Mouse (Mus musculus): Measurements from ENCODE around the gene Taf5. TPM values are rescaled to one million over a fixed set of nuclear protein-coding genes. Genes with fewer than 3 reads are reported as not detected.

The Taf5 gene
- total RNA-seq, 2 experiments from 2014 or later = 5.1 to 5.6 TPM

DNA sequence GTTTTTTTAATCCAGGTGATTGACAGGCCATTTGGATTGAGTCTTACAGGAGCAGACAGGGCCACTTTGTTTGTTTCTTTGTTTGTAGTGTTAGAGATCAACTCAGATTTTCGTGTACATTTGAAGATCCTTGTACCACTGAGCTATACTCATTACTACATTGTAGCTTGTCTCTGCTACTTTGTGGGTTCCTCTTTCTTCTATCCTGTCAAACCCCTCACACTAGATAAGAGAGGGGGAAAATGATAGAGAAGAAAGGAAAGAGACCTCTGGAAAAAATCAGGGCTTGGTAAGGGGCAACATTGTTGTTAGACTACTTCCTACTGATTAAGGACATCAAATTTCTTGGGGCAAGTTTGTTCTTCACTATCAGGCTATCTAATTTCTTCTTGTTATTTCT, 9.9 kb upstream of the Taf5 start:
- DNase-seq (ENCODE audit: low spot score in 2 of 2) = no peak

GRCm38 (mm10) chr19:47065860-47066259, 1.7 kb upstream of the Taf5 start:
- no peak for DNase-seq (ENCODE audit: low spot score in 2 of 2)

DNA sequence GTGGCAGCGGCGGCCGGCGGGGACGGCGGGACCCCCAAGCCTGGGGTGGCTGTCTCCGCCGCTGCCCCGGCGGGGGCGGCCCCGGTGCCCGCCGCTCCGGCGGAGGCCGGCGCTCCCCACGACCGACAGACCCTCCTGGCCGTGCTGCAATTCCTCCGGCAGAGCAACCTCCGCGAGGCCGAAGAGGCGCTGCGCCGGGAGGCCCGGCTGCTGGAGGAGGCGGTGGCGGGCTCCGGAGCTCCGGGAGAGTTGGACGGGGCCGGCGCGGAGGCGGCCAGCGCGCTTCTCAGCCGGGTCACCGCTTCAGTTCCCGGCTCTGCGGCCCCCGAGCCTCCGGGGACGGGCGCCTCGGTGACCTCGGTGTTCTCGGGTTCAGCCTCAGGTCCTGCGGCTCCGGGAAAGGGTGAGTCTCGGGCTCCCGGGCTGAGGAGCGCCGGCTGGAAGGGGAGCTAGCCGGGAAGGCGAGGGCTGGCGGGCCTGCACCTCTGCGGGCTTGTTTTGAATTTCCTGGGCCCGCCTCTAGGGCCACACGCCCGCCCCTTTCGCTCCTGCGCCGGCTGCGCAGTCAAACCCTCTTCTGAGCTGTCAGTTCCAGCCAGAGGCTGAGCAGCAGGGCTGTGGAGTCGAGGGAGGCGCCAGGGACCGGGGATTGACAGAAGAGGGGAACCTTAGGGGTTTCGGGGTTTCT, 522 bp downstream of the Taf5 start:
- DNase-seq (ENCODE audit: low spot score in 2 of 2) = peak; percentile 55 to 74

DNA sequence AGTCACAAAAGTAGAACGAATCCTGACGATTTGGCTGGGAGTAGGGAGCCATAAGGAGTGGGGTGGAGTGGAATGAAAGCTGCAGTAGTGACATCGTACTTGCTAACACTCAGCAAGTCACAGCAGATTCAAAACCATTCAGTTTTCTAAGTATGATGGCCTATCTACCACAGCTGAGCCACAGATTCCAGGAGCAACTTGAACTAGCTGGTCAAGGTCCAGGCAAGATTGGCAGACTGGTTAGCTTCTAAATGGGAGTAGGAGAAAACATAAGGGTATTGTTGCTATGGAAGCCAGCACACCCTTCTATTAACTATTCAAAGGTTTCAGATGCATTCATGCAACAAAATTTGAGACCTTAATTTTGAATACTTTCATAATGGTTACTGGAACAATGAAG, 20.7 kb downstream of the Taf5 start:
- DNase-seq (ENCODE audit: low spot score in 2 of 2) = no peak

DNA sequence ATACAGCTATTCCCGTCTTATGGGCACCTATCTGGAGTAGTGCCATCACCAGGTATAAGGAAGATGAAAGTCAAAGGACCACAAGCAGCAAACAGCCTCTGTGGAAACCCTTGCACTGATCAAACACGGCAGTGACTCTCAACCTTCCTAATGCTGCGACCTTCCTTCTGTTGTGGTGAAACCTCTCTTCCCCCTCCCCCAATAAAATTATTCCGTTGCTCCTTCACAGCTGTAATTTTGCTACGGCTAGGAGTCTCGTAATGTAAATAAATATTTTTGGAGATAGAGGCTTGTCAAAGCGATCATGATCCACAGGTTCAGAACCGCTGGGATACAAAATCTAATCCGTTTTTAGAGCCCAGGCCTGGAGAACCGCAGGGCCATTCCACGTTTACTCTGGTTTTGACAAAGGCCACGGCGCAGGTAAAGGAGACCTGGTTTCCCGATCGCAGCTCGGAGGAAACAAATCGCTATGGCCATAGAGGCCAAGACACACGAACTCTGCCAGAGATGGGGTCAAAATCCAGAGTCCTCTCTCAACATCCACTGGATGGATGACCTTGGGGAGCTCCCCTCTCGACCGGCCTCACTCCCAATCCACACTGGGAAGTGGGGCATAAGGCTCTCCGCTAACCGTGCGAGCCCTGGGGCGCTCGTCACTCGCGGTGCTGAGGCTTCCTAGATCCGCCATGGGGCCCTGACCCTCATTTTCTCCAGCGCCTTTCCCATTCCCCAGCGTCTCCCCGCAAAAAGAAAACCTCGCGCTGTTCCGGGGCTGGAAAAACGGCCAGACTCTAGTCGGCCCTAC, 22.4 kb downstream of the Taf5 start:
- no peak for DNase-seq (ENCODE audit: low spot score in 2 of 2)

- peak; percentile 80 to 88 for DNase-seq (ENCODE audit: low spot score in 2 of 2)
These were observed 23.1 kb downstream of the Taf5 start, which contains the start of the genes Usmg5 and Pdcd11 for GRCm38 (mm10) chr19:47090550-47091156. TSS of gene Usmg5 (minus strand) at chr19:47090647. TSS of gene Pdcd11 (plus strand) at chr19:47090768.

GRCm38 (mm10) chr19:47101080-47101479, 33.5 kb downstream of the Taf5 start:
- no peak for DNase-seq (ENCODE audit: low spot score in 2 of 2)

DNA sequence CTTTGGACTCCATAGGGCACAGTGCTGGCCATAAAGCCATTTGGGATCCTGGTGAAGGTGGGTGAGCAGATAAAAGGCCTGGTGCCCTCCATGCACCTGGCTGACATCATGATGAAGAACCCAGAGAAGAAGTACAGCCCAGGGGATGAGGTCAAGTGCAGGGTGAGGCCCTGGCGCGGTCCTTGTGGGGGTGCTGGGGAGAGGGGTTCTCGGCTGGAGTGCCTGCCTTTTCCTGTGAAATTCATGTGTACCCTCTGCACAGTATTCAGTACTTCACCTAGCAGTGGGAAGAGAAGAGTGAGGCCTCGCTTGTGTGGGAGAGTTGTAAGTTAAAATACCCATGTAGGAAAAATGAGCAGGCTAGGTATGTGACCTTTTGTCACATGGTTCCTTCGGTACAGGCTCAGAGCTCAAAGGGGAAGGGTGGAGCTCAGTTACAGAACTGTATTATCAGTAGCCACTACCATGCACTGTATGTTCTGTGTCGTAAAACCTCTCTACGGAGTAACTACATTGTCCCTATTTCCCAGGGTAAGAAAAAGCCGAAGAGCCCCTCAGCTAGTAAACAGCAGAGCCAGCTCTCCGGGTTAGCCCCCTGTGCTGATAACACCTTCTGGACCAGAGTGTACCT, 37.2 kb downstream of the Taf5 start:
- no peak for DNase-seq (ENCODE audit: low spot score in 2 of 2)

DNA sequence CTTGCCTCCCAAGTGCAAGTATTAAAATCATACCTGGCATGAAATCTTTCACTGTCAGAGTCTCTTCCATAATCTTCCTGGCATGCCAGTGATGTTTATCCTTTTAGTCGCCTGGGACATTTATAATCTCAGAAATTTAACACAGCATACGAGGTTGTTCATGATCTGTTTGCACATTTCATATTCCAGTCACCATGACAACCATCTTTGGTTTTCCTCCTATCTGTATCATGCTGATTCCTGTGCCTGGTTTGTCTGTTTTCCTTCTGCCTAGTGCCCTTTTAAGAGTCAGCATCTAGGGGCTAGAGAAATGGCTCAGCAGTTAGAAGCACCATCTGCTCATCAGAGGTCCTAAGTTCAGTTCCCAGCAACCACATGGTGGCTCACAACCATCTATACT, 51.1 kb downstream of the Taf5 start:
- DNase-seq (ENCODE audit: low spot score in 2 of 2) = no peak

DNA sequence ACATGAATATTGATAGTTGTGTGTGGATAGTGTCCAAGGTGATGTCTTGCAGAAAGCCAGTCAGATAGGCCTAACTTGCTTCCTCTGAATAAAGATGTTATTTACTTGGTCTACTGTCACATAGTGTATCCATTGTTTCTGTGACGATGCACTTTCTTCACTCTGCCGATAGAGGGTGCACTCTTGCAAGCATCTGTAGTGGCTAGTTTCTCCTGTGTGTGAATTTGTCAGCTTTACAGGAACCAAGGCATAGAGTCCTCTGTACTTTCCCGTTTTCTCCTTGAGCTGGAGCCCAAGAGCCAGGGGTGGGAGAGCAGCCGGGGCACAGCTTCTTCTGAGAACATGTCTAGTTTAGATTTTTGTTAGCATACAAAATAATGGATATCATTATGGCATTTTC, 53.5 kb downstream of the Taf5 start:
- no peak for DNase-seq (ENCODE audit: low spot score in 2 of 2)

DNA sequence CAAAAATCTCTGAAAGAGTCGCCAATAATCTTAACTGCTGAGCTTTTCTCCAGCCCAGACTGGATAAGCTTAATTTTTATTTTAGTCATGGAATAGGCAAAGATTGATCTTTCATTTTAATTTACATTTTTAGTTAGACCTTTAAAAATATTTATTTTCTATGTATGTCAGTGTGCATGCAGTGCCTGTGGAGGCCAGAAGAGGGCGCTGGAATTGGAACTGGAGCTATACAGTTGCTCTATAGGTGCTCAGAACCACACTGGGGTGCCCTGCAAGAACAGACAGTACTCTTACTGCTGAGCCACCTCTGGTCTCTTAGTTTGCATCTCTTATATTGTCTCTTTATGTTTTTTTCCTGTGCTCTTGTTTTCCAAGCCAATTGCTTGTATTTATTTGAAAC, 55.3 kb downstream of the Taf5 start:
- no peak for DNase-seq (ENCODE audit: low spot score in 2 of 2)

GRCm38 (mm10) chr19:47128164-47128563, 60.6 kb downstream of the Taf5 start:
- DNase-seq (ENCODE audit: low spot score in 2 of 2) = no peak

- DNase-seq (ENCODE audit: low spot score in 2 of 2) = no peak
These were observed 61.3 kb downstream of the Taf5 start for GRCm38 (mm10) chr19:47128835-47129234.

DNA sequence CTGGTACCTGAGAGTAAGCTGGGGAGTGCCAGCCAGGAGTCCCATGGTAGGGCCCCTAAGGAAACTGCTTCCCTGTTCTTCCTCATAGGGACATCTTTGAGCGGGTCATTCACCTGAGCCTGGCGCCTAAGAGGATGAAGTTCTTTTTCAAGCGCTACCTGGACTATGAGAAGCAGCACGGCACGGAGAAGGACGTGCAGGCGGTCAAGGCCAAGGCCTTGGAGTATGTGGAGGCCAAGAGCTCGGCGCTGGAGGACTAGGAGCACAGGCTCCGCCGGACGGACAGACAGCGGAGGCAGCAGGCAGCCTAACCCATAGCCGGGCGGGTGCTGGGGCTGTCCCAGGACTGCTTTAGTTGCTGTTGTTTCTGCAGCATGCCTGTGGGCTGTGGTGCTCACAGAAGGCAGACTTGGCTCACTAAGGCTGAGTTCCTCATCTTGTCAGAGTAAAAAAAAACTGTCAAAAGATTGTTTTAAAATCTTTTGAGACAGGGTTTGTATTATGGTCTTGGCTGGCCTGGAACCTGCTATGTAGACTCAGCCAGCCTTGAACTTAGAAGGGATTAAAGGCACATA, 63.1 kb downstream of the Taf5 start:
- no peak for DNase-seq (ENCODE audit: low spot score in 2 of 2)

Other genes starting within 250 kb of the Taf5 start
- 10 to 100 TPM; 15.5 to 23.5 TPM for gene Ina, start 53.0 kb upstream of the Taf5 start, total RNA-seq (2021)
- 100 to 1,000 TPM; 106 to 107 TPM for gene Nt5c2, start 52.6 kb upstream of the Taf5 start, total RNA-seq (2021)
- 10 to 100 TPM; 13.9 to 16.8 TPM for gene Pcgf6, start 16.8 kb upstream of the Taf5 start, total RNA-seq (2021)
- 100 to 1,000 TPM; 584 to 643 TPM for gene Usmg5, start 22.9 kb downstream of the Taf5 start, total RNA-seq (2021)
- gene Pdcd11, start 23.0 kb downstream of the Taf5 start, total RNA-seq (2021) = 10 to 100 TPM; 25.1 to 28.2 TPM
- gene Calhm2, start 70.5 kb downstream of the Taf5 start, total RNA-seq (2021) = 1 to 10 TPM; 5.3 to 5.4 TPM
- gene Calhm1, start 76.5 kb downstream of the Taf5 start, total RNA-seq (2021) = not detected
- not detected for gene Calhm3, start 90.0 kb downstream of the Taf5 start, total RNA-seq (2021)
- 10 to 100 TPM; 24.8 to 27.3 TPM for gene Neurl1a, start 111.1 kb downstream of the Taf5 start, total RNA-seq (2021)

Measured in adrenal gland, postnatal 4 days (tissue).